Mouse (Mus musculus) frontal cortex, postnatal 14 days (tissue): ENCODE data around the gene Mrps18c.

Experiments
- DNase-seq, 2 experiments: peaks; one replicate each; pipeline ENCODE4 v3.0.0; 2022; ENCODE audit warnings: low spot score in 2 of 2

Mrps18c gene

DNA sequence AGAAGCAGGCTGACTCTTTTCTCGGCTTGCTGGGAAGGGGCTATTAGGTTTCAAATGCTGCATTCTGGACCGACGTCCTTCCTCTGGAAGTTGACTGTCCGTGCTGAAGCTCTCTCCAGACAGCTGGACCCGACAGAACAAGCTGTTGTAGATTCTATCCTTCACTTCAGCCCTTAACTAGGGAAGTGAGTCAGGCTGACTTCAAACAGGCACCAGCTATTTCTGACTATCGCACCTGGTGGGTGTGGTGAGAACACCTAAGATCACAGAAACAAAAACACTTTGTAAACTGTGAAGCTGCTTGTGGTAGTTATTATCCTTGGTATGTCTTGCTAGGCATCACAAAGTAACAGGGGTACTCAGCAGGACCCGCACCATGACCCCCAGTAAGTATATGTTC, 28.1 kb downstream of the Mrps18c start:
- DNase-seq: no peak

GRCm38 (mm10) chr5:100828701-100829100, 30.3 kb downstream of the Mrps18c start:
- no peak for DNase-seq

DNA sequence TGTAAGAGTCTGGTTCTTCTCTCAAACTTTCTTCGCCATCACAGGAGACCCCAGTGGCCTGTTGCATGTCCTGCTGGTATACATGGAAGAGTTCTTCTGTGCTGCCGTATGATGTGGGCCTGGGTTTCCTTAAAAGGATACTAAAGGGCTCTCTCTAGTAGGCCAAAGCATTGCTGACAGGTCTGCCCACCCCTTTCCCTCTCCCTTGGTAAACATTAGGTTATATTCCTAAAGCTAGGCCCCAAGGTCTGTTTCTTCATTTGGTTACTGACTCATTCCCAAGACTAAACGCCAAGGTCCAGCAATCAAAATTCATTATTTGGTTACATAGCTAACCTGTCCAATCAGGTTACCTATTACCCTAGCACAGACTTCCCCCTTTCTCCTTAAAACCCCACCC, 34.3 kb downstream of the Mrps18c start:
- DNase-seq: no peak

DNA sequence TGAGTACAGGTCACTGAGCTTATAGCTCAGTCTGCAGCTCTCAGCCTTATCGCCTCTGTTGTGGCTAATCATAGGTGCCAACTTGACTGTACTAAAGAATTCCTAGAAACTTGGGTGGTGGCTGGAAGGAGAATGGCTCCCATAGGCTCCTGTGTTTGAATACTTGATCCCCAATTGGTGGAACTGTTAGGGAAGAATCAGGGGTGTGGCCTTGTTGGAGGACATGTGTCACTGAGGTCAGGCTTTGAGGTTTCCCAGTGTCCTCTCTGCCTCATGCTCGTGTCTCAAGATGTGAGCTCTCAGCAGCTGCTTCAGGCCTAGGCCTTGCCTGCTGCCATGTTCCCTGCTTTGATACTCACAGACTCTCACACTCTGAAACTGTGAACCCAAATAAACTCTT, 35.4 kb downstream of the Mrps18c start:
- DNase-seq: no peak

GRCm38 (mm10) chr5:100835862-100836538, 37.6 kb downstream of the Mrps18c start:
- DNase-seq: no peak

- DNase-seq: no peak
These were observed 39.5 kb downstream of the Mrps18c start for GRCm38 (mm10) chr5:100837907-100838306.

- DNase-seq: no peak
These were observed 46.1 kb downstream of the Mrps18c start for GRCm38 (mm10) chr5:100844485-100844884.

DNA sequence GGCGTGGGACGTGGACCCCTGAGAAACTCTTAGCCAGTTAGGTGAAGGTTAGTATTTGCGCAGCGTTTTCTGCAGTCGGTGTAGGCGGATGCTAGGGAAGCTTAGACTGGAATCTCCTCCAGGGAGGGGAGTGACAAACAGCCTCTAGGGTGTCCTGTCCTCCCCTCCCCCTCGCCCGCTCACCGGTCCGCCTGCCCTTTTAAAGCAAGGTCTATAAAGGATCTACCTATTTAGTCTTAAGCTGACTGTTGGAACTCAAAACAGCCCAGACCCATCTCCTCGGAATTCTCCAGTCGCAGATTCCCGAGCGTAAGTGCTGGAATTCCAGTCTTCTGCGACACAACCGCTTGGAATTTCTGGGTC, 47.0 kb downstream of the Mrps18c start, which contains the start of gene Gpat3:
Gene Gpat3 (plus strand): TSS at position 229 of the 363 bp plus-strand sequence.
- peak in 1 of 2 experiments; percentile 15 for DNase-seq

DNA sequence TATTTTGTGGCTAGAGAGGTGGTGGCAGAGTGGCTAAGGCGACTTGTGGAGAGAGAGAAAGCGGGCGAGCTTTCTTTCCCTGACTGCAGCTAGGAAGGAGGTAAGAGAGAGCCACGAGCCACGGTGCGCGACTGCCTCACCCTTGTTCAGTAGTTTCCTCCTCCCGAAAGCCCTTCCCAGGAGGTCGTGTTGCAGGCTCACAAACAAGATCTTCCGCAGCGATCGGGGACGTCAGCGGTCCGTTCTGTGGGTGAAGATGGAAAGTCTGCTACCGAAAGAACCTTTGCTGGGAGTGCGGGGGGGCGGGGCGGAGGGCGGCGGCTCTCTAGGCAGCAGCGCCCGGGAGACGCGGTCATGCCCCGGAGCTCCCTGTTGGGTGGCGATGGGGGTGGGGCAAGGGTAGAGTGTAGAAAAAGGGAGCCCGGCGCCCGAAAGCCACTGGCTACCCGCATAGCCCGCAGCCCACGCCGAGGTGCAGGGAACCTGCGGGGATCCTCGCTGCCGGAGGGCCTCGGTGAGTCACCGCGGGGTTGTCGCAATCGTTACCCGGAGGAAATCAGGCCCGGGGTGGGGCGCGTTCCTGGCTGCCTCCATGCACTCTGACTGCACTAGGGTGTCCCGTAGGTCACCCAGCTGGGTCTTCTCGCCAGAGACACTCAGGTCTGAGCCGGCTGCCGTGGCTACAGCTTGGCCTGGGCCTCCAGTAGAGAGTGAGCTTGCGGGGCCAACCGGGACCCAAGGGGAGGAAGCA, 47.6 kb downstream of the Mrps18c start:
- DNase-seq: peak; percentile 6 to 39

- DNase-seq: peak in 1 of 2 experiments; percentile 4
These were observed 48.1 kb downstream of the Mrps18c start for GRCm38 (mm10) chr5:100846599-100846920.

DNA sequence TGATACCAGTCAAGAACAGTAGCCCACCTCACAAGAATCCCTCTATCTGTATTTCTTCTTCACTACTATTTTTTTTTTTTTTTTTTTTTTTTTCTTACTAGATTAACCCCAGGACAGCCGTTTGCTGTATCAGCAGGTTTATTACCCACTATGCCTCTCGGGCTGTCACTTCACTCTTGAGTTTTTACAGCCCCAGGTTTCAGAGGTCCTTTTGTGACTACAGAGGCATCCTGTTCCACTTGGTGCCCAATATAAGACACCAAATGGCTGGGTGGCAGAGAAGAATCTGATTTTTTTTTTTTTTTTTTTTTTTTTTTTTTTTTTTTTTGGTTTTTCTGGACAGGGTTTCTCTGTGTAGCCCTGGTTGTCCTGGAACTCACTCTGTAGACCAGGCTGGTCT, 48.7 kb downstream of the Mrps18c start:
- no peak for DNase-seq

DNA sequence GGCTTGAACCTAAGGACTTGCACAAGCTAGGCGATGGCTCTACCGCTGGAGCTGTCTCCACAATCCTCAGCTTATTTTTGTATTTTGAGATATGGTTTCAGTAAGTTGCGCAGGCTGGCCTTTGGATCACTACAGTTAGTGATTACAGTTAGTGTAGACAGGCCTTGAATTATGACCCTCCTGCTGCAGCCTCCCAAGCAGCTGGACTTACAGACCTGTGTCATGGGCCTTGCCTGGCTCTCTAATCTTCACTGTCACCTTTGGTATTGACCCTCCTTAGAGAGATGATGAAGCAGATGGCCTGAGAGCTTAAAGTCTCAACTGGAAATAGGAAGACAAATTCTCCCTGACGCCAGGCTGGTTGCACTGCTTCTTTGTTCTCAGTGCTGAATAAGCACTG, 55.5 kb downstream of the Mrps18c start:
- no peak for DNase-seq
